10 mouse cellular contexts compared by ENCODE assay signal in the genomic region with DNA sequence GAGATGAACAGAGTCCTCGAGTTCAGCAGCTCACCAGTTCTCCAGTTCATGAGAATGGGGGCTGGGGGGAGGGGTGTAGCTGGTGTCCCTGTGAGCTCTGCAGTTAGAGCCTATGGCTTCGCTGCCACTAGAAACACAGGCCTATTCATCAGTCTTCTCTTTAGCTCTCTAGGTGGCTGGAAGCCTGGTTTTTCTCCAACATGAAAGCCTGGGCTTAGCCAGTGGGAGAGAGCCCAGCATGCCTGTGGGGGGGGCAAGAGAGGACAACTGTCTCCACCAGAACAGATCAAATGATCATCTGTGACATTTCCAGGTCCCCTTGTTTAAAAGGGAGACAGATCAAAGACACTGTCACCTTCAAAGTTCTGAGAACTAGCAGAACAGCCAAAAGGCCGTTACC.
DNase-seq lines count a peak whose midpoint lies in the region; ATAC-seq lines count a peak whose summit lies in the region.
"Had no signal": no experiment of that assay in that cellular context is flagged by ENCODE, and none has a peak within 500 bp of the region (broad histone marks: within the 10 kb centered on the region; RNA-seq: fewer than 3 reads in every experiment).

No protein-coding gene starts in this region.

- no peak overlapping the region for H3K27ac ChIP-seq in hindbrain, embryonic 11.5 days (ENCODE audit: low read depth, low read length)
- H3K27ac ChIP-seq in hindbrain, embryonic 12.5 days, result no peak overlapping the region
- H3K27ac ChIP-seq: neural tube, embryonic 13.5 days had no signal

- no peak overlapping the region for H3K4me2 ChIP-seq in hindbrain, embryonic 11.5 days (replicated peaks; ENCODE audit: low read depth, low read length)
- no peak overlapping the region for H3K4me2 ChIP-seq in hindbrain, embryonic 12.5 days (replicated peaks)
- H3K4me2 ChIP-seq: neural tube, embryonic 13.5 days had no signal

- no peak overlapping the region for H3K4me3 ChIP-seq in hindbrain, embryonic 11.5 days (ENCODE audit: low read depth, low read length)
- H3K4me3 ChIP-seq in hindbrain, embryonic 12.5 days, result no peak overlapping the region
- H3K4me3 ChIP-seq: neural tube, embryonic 13.5 days had no signal

- ATAC-seq in hindbrain, embryonic 11.5 days (ENCODE audit: low FRiP score), result no peak
- ATAC-seq in hindbrain, embryonic 12.5 days (ENCODE audit: low FRiP score), result no peak
- no peak for ATAC-seq in granulocyte monocyte progenitor cell, adult 5-6 weeks (replicated peaks; ENCODE audit: poor library complexity, severe bottlenecking)

- no peak overlapping the region for H3K9ac ChIP-seq in hindbrain, embryonic 11.5 days (ENCODE audit: low read depth, low read length)
- H3K9ac ChIP-seq in hindbrain, embryonic 12.5 days, result no peak overlapping the region
- H3K9ac ChIP-seq: neural tube, embryonic 13.5 days had no signal

- H3K4me1 ChIP-seq in hindbrain, embryonic 11.5 days (replicated peaks; ENCODE audit: control insufficient read depth, insufficient read depth, low read length), result no peaks in the 10 kb centered on the region
- H3K4me1 ChIP-seq in hindbrain, embryonic 12.5 days, result peaks cover 8% of the 10 kb centered on the region

- no peaks in the 10 kb centered on the region for H3K9me3 ChIP-seq in hindbrain, embryonic 11.5 days (ENCODE audit: control insufficient read depth, low read length)
- H3K9me3 ChIP-seq in hindbrain, embryonic 12.5 days (replicated peaks), result no peaks in the 10 kb centered on the region
- H3K9me3 ChIP-seq: neural tube, embryonic 13.5 days had no signal

- H3K36me3 ChIP-seq in hindbrain, embryonic 11.5 days (ENCODE audit: control insufficient read depth, insufficient read depth, low read length), result no peaks in the 10 kb centered on the region
- no peaks in the 10 kb centered on the region for H3K36me3 ChIP-seq in hindbrain, embryonic 12.5 days
- H3K36me3 ChIP-seq: neural tube, embryonic 13.5 days had no signal

- 15% methylated on average over 3 of the region's 3 CpGs for WGBS in hindbrain, embryonic 11.5 days
- WGBS in hindbrain, embryonic 12.5 days, result 14% methylated on average over 3 of the region's 3 CpGs

- peak; percentile 19 for DNase-seq in hindbrain, embryonic 11.5 days (ENCODE audit: low spot score)
- peak; percentile 70 for DNase-seq in brain, adult 2 months (ENCODE audit: low read depth, low spot score)
- DNase-seq in cerebellum, adult 8-10 months, result peak; percentile 35
- peak; percentile 45 for DNase-seq in forelimb bud, embryonic 11.5 days (ENCODE audit: low read depth, low spot score)
- DNase-seq in spleen, postnatal 36 days (ENCODE audit: low spot score in 2 of 2), result no peak
- no peak for DNase-seq in testis, postnatal 14 days (ENCODE audit: low spot score)
- DNase-seq: heart, postnatal 36 days had no signal

- H3K27me3 ChIP-seq in hindbrain, embryonic 11.5 days (ENCODE audit: control insufficient read depth, insufficient read depth, low read length), result no peaks in the 10 kb centered on the region
- H3K27me3 ChIP-seq in hindbrain, embryonic 12.5 days, result no peaks in the 10 kb centered on the region
- H3K27me3 ChIP-seq: neural tube, embryonic 13.5 days had no signal

Comparison
In these comparisons a context has a peak if more than half of its experiments do, and no peak if none do; other contexts are left out.
1. DNase-seq: peak in hindbrain, embryonic 11.5 days (single experiment), brain, adult 2 months (single experiment), cerebellum, adult 8-10 months (single experiment) and forelimb bud, embryonic 11.5 days (single experiment); none in spleen, postnatal 36 days (0 of 2) and testis, postnatal 14 days (single experiment).